Mouse (Mus musculus) liver, adult 2 months (tissue): ENCODE measurements around the gene Olfr748. TPM values are rescaled to one million over a fixed set of nuclear protein-coding genes. Genes with fewer than 3 reads are reported as not detected.

Source experiments
- DNase-seq: peaks from one replicate; pipeline ENCODE4 v3.0.0-alpha.2; 2011; ENCODE audit warnings: low read depth, low spot score; ENCODE audit errors: extremely low read depth
- H3K27ac ChIP-seq: fragments of 200-500 bp; replicated peaks from 2 replicates; pipeline ENCODE4 v1.5.1; 2012; ENCODE audit warnings: low read depth, mild to moderate bottlenecking, control low read depth, inconsistent platforms, low read length; ENCODE audit not compliant: insufficient read depth
- H3K27me3 ChIP-seq: fragments of 200-500 bp; 2 replicates; pipeline ENCODE4 v1.6.1; 2012; ENCODE audit warnings: mild to moderate bottlenecking, moderate library complexity, low read length, inconsistent platforms; ENCODE audit not compliant: control insufficient read depth, insufficient read depth
- H3K36me3 ChIP-seq: fragments of 200-500 bp; 2 replicates; pipeline ENCODE4 v1.6.1; 2012; ENCODE audit warnings: low read length, inconsistent platforms; ENCODE audit not compliant: control insufficient read depth, insufficient read depth
- H3K4me1 ChIP-seq: fragments of 200-500 bp; 2 replicates; pipeline ENCODE4 v1.6.1; 2011; ENCODE audit warnings: low read length; ENCODE audit not compliant: control insufficient read depth, insufficient read depth
- H3K4me3 ChIP-seq: fragments of 200-500 bp; 2 replicates; pipeline ENCODE4 v1.5.1; 2011; ENCODE audit warnings: low read depth, mild to moderate bottlenecking, control low read depth, low read length, moderate library complexity; ENCODE audit not compliant: insufficient read depth
- H3K79me2 ChIP-seq: fragments of 200-500 bp; 2 replicates; pipeline ENCODE4 v1.6.1; 2012; ENCODE audit warnings: inconsistent platforms, mild to moderate bottlenecking, low read length, moderate library complexity; ENCODE audit not compliant: control insufficient read depth, insufficient read depth
- H3K9ac ChIP-seq: fragments of 200-500 bp; 2 replicates; pipeline ENCODE4 v1.6.1; 2012; ENCODE audit warnings: low read depth, mild to moderate bottlenecking, control low read depth, inconsistent platforms, low read length
- CTCF ChIP-seq: fragments of 200-500 bp; IDR thresholded peaks from 2 replicates; pipeline ENCODE4 v1.5.1; 2011; ENCODE audit warnings: low read depth, low read length, control low read depth
- POLR2A ChIP-seq: fragments of 200-500 bp; IDR thresholded peaks from 2 replicates; pipeline ENCODE4 v1.6.1; 2011; ENCODE audit warnings: low read length, control low read depth; ENCODE audit not compliant: insufficient read depth; ENCODE audit errors: extremely low read depth
- WGBS: fragments of 180-500 bp; shearing (Covaris S2); methylation state at CpG from one replicate; pipeline ENCODE4 v1.1.7; 2018; 5-methylcytosine and 5-hydroxymethylcytosine counted together
- polyA plus RNA-seq: library from polyadenylated mRNA; depleted of rRNA; stranded (reverse); fragments of >200 nt; gene quantifications from 2 replicates; pipeline ENCODE4 v1.2.3, GENCODE M21; 2012; rRNA removed
- total RNA-seq: library from RNA; depleted of rRNA; stranded (reverse); fragments of >200 nt; gene quantifications from 2 replicates; pipeline ENCODE4 v1.2.3, GENCODE M21; 2014; rRNA removed

Olfr748 gene
- total and polyA plus RNA-seq, 2 experiments = not detected

- Histone ChIP-seq H3K27ac (no peak within 1 kb of the TSS), H3K36me3 (no peaks in the 10 kb centered on the region), H3K4me1 (no peaks in the 10 kb centered on the region), H3K4me3 (no peak within 1 kb of the TSS), H3K79me2 (no peaks in the 10 kb centered on the region), H3K27me3 (no peaks in the 10 kb centered on the region), H3K9ac (no peak within 1 kb of the TSS)
- TF ChIP-seq CTCF (no peak), POLR2A (no peak)
- DNase-seq = no peak
Observed at GRCm38 (mm10) chr14:50744994-50745393, 37.8 kb downstream of the Olfr748 start, which contains the start of gene Olfr749. Gene Olfr749, minus strand, starts transcription at chr14:50745094.

GRCm38 (mm10) chr14:50758416-50759085 is 51.4 kb downstream of the Olfr748 start:
- H3K27ac ChIP-seq = no peak overlapping the region
- H3K27me3 ChIP-seq = no peaks in the 10 kb centered on the region
- no peak overlapping the region for H3K4me3 ChIP-seq
- no peaks in the 10 kb centered on the region for H3K79me2 ChIP-seq
- peak; percentile 2 for DNase-seq
- H3K4me1 ChIP-seq = no peaks in the 10 kb centered on the region
- H3K9ac ChIP-seq = no peak overlapping the region
- WGBS = 56% methylated on average over 5 of the region's 5 CpGs
- no peaks in the 10 kb centered on the region for H3K36me3 ChIP-seq
- TF ChIP-seq POLR2A (no peak), CTCF (no peak)

Other genes with a start within 250 kb of the Olfr748 start
- gene Olfr741, start 234.6 kb upstream of the Olfr748 start, total RNA-seq = not detected in 2 replicates
- gene Olfr741, start 234.6 kb upstream of the Olfr748 start, polyA plus RNA-seq = not detected in 2 replicates
- gene Olfr742, start 203.8 kb upstream of the Olfr748 start, total RNA-seq = not detected in 2 replicates
- not detected in 2 replicates for gene Olfr742, start 203.8 kb upstream of the Olfr748 start, polyA plus RNA-seq
- not detected in 2 replicates for gene Olfr743, start 185.5 kb upstream of the Olfr748 start, total RNA-seq
- gene Olfr743, start 185.5 kb upstream of the Olfr748 start, polyA plus RNA-seq = not detected in 2 replicates
- not detected in 2 replicates for gene Olfr744, start 92.5 kb upstream of the Olfr748 start, total RNA-seq
- not detected in 2 replicates for gene Olfr744, start 92.5 kb upstream of the Olfr748 start, polyA plus RNA-seq
- not detected in 2 replicates for gene Olfr745, start 68.0 kb upstream of the Olfr748 start, total RNA-seq
- not detected in 2 replicates for gene Olfr745, start 68.0 kb upstream of the Olfr748 start, polyA plus RNA-seq
- not detected in 2 replicates for gene Olfr746, start 60.3 kb upstream of the Olfr748 start, total RNA-seq
- gene Olfr746, start 60.3 kb upstream of the Olfr748 start, polyA plus RNA-seq = not detected in 2 replicates
- gene Olfr747, start 14.2 kb upstream of the Olfr748 start, total RNA-seq = not detected in 2 replicates
- not detected in 2 replicates for gene Olfr747, start 14.2 kb upstream of the Olfr748 start, polyA plus RNA-seq
- not detected in 2 replicates for gene Olfr749, start 37.7 kb downstream of the Olfr748 start, total RNA-seq
- not detected in 2 replicates for gene Olfr749, start 37.7 kb downstream of the Olfr748 start, polyA plus RNA-seq
- 10.3 and 12.5 TPM in 2 replicates for gene Ttc5, start 78.1 kb downstream of the Olfr748 start, total RNA-seq
- 7.1 and 8.2 TPM in 2 replicates for gene Ttc5, start 78.1 kb downstream of the Olfr748 start, polyA plus RNA-seq
- gene Ccnb1ip1, start 100.4 kb downstream of the Olfr748 start, total RNA-seq = 0.92 TPM in 1 of 2 replicates, not detected in the other
- gene Ccnb1ip1, start 100.4 kb downstream of the Olfr748 start, polyA plus RNA-seq = not detected in 2 replicates
- 11.0 and 11.5 TPM in 2 replicates for gene Parp2, start 100.5 kb downstream of the Olfr748 start, total RNA-seq
- gene Parp2, start 100.5 kb downstream of the Olfr748 start, polyA plus RNA-seq = 4.8 and 6.2 TPM in 2 replicates
- 9.0 and 14.2 TPM in 2 replicates for gene Tep1, start 163.2 kb downstream of the Olfr748 start, total RNA-seq
- gene Tep1, start 163.2 kb downstream of the Olfr748 start, polyA plus RNA-seq = 9.9 and 13.1 TPM in 2 replicates
- gene Klhl33, start 190.1 kb downstream of the Olfr748 start, total RNA-seq = 0.07 and 0.09 TPM in 2 replicates
- 0.05 TPM in 1 of 2 replicates, not detected in the other for gene Klhl33, start 190.1 kb downstream of the Olfr748 start, polyA plus RNA-seq
- 69.2 and 85.0 TPM in 2 replicates for gene Osgep, start 217.5 kb downstream of the Olfr748 start, total RNA-seq
- gene Osgep, start 217.5 kb downstream of the Olfr748 start, polyA plus RNA-seq = 41.5 and 50.1 TPM in 2 replicates
- gene Apex1, start 217.6 kb downstream of the Olfr748 start, total RNA-seq = 27.8 and 33.6 TPM in 2 replicates
- gene Apex1, start 217.6 kb downstream of the Olfr748 start, polyA plus RNA-seq = 27.1 and 28.4 TPM in 2 replicates
- 11.9 and 18.7 TPM in 2 replicates for gene Pip4p1, start 223.5 kb downstream of the Olfr748 start, total RNA-seq
- gene Pip4p1, start 223.5 kb downstream of the Olfr748 start, polyA plus RNA-seq = 40.5 and 43.6 TPM in 2 replicates
- gene Pnp, start 223.7 kb downstream of the Olfr748 start, total RNA-seq = 102 and 111 TPM in 2 replicates
- 83.1 and 97.7 TPM in 2 replicates for gene Pnp, start 223.7 kb downstream of the Olfr748 start, polyA plus RNA-seq
- 51.7 and 94.7 TPM in 2 replicates for gene Gm49342, start 237.1 kb downstream of the Olfr748 start, total RNA-seq
- 45.7 and 80.3 TPM in 2 replicates for gene Gm49342, start 237.1 kb downstream of the Olfr748 start, polyA plus RNA-seq
- gene Pnp2, start 248.6 kb downstream of the Olfr748 start, total RNA-seq = 0.81 and 1.1 TPM in 2 replicates
- gene Pnp2, start 248.6 kb downstream of the Olfr748 start, polyA plus RNA-seq = 0.16 TPM in 1 of 2 replicates, not detected in the other